Mouse (Mus musculus): Measurements from ENCODE around the gene Taf15. TPM values are rescaled to one million over a fixed set of nuclear protein-coding genes. Genes with fewer than 3 reads are reported as not detected.
"Not testable (repeated sequence)": the region's sequence is repeated elsewhere in the genome, so short reads cannot be mapped to it uniquely, and the experiment has no call there.

Gene Taf15
- polyA plus RNA-seq, 1 experiment, result 29.8 TPM

DNA sequence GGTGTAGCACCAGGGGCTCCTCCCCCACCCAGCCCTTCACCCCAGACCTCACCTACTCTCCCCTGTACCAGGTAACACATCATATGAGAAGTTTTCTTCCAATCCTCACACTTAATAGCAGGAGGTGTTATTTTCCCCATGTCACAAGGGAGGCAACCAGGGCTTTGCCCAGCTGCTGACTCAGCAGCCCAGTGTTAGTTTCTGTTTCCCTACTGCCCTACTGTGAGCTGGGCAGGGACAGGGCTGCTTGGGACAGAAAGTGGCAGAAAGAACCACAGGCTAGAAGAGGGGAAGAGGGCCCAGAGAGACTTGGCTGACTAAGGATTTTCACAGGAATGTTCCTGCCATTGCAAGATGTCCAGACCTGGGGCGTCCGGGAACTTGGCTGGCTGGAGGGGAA lies 68.0 kb downstream of the Taf15 start:
- no peaks in the 10 kb centered on the region for H3K4me1 ChIP-seq (ENCODE audit: control insufficient read depth, insufficient read depth, insufficient read length, low read length)
- no peak overlapping the region for H3K4me3 ChIP-seq (ENCODE audit: insufficient read depth, low read depth, low read length)
- no peak overlapping the region for H3K27ac ChIP-seq (replicated peaks; ENCODE audit: low read depth, low read length)

DNA sequence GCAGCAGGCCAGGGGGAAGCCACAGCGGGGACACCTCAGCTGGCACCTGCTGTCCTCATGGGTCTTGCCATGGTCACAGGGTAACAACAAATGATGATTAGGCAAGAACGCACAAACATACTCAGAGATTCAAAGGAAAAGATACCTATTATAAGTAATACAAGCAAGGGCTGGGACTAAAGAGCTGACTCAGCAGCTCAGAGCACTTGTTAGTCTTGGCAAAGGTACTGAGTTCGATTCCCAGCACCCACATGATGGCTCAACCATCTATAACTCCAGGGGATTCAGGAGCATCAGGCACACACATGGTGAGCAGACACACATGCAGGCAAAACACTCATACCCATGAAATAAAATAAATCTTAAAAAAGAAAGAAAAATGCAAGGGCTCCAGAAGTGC lies 68.5 kb downstream of the Taf15 start:
- Histone ChIP-seq H3K4me3 (ENCODE audit: insufficient read depth, low read depth, low read length) (no peak overlapping the region), H3K4me1 (ENCODE audit: control insufficient read depth, insufficient read depth, insufficient read length, low read length) (no peaks in the 10 kb centered on the region), H3K27ac (replicated peaks; ENCODE audit: low read depth, low read length) (no peak overlapping the region)

DNA sequence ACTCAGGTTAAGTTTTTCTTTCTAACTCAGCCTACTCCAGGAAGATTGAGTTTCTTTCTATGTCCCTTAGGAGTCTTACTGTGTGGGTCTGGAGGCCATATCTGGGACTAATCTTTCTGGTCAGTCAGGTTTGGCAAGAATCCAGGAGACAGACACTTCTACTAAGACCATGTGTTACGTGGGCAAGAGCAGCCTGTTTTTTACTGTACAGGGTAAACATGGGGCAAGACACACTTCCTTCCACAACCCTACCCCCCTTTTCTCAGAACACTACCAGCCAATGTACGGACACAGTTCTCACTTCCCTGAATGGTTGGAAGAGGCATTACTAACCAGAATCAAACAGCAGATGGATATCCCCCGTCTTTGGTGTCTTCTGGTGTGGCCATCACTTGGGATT lies 71.3 kb downstream of the Taf15 start:
- no peak overlapping the region for H3K4me3 ChIP-seq (ENCODE audit: insufficient read depth, low read depth, low read length)
- H3K4me1 ChIP-seq (ENCODE audit: control insufficient read depth, insufficient read depth, insufficient read length, low read length), result no peaks in the 10 kb centered on the region
- H3K27ac ChIP-seq (replicated peaks; ENCODE audit: low read depth, low read length), result no peak overlapping the region

- no peak overlapping the region for H3K27ac ChIP-seq (replicated peaks; ENCODE audit: low read depth, low read length)
- H3K4me3 ChIP-seq (ENCODE audit: insufficient read depth, low read depth, low read length), result no peak overlapping the region
- H3K4me1 ChIP-seq (ENCODE audit: control insufficient read depth, insufficient read depth, insufficient read length, low read length), result no peaks in the 10 kb centered on the region
These were observed 77.3 kb downstream of the Taf15 start for GRCm38 (mm10) chr11:83550186-83550632.

- not testable (repeated sequence) for H3K4me3 ChIP-seq (ENCODE audit: insufficient read depth, low read depth, low read length); H3K4me1 ChIP-seq (ENCODE audit: control insufficient read depth, insufficient read depth, insufficient read length, low read length); H3K27ac ChIP-seq (replicated peaks; ENCODE audit: low read depth, low read length)
These were observed 78.2 kb downstream of the Taf15 start for GRCm38 (mm10) chr11:83551037-83551436.

GRCm38 (mm10) chr11:83551668-83552067 lies 78.8 kb downstream of the Taf15 start:
- no peaks in the 10 kb centered on the region for H3K4me1 ChIP-seq (ENCODE audit: control insufficient read depth, insufficient read depth, insufficient read length, low read length)

More at GRCm38 (mm10) chr11:83551668-83552067, 78.8 kb downstream of the Taf15 start:
- Histone ChIP-seq H3K4me3 (ENCODE audit: insufficient read depth, low read depth, low read length) (no peak overlapping the region), H3K27ac (replicated peaks; ENCODE audit: low read depth, low read length) (no peak overlapping the region)

Other genes starting within 250 kb of the Taf15 start
- gene Slfn14, start 186.4 kb upstream of the Taf15 start, polyA plus RNA-seq (2012; ENCODE audit: insufficient read depth, insufficient read length, missing spikeins), result not detected in 2 replicates
- gene Ap2b1, start 174.1 kb upstream of the Taf15 start, polyA plus RNA-seq (2012; ENCODE audit: insufficient read depth, insufficient read length, missing spikeins), result 21.0 and 26.5 TPM in 2 replicates
- gene Pex12, start 170.5 kb upstream of the Taf15 start, polyA plus RNA-seq (2012; ENCODE audit: insufficient read depth, insufficient read length, missing spikeins), result 4.2 and 9.8 TPM in 2 replicates
- not detected in 2 replicates for gene Rasl10b, start 63.9 kb upstream of the Taf15 start, polyA plus RNA-seq (2012; ENCODE audit: insufficient read depth, insufficient read length, missing spikeins)
- not detected in 2 replicates for gene Gas2l2, start 43.6 kb upstream of the Taf15 start, polyA plus RNA-seq (2012; ENCODE audit: insufficient read depth, insufficient read length, missing spikeins)
- gene 1700020L24Rik, start 35.4 kb upstream of the Taf15 start, polyA plus RNA-seq (2012; ENCODE audit: insufficient read depth, insufficient read length, missing spikeins), result 2.9 TPM in 1 of 2 replicates, not detected in the other
- gene Mmp28, start 10.0 kb upstream of the Taf15 start, polyA plus RNA-seq (2012; ENCODE audit: insufficient read depth, insufficient read length, missing spikeins), result 5.4 and 6.6 TPM in 2 replicates
- gene Heatr9, start 49.1 kb downstream of the Taf15 start, polyA plus RNA-seq (2012; ENCODE audit: insufficient read depth, insufficient read length, missing spikeins), result not detected in 2 replicates
- gene Ccl5, start 57.4 kb downstream of the Taf15 start, polyA plus RNA-seq (2012; ENCODE audit: insufficient read depth, insufficient read length, missing spikeins), result 3.7 and 4.0 TPM in 2 replicates
- gene Ccl9, start 105.5 kb downstream of the Taf15 start, polyA plus RNA-seq (2012; ENCODE audit: insufficient read depth, insufficient read length, missing spikeins), result 11.4 and 13.7 TPM in 2 replicates
- gene Ccl6, start 120.0 kb downstream of the Taf15 start, polyA plus RNA-seq (2012; ENCODE audit: insufficient read depth, insufficient read length, missing spikeins), result 21.1 and 56.5 TPM in 2 replicates
- gene Rpl9-ps1, start 172.5 kb downstream of the Taf15 start, polyA plus RNA-seq (2012; ENCODE audit: insufficient read depth, insufficient read length, missing spikeins), result not detected in 2 replicates
- 1.5 and 4.1 TPM in 2 replicates for gene Ccl3, start 176.3 kb downstream of the Taf15 start, polyA plus RNA-seq (2012; ENCODE audit: insufficient read depth, insufficient read length, missing spikeins)
- gene Ccl4, start 189.5 kb downstream of the Taf15 start, polyA plus RNA-seq (2012; ENCODE audit: insufficient read depth, insufficient read length, missing spikeins), result 3.8 TPM in 1 of 2 replicates, not detected in the other
- 15.5 and 20.8 TPM in 2 replicates for gene Wfdc17, start 230.9 kb downstream of the Taf15 start, polyA plus RNA-seq (2012; ENCODE audit: insufficient read depth, insufficient read length, missing spikeins)
- not detected in 2 replicates for gene Wfdc18, start 235.9 kb downstream of the Taf15 start, polyA plus RNA-seq (2012; ENCODE audit: insufficient read depth, insufficient read length, missing spikeins)

All from brown adipose tissue, adult 24 weeks (tissue).